Mouse (Mus musculus) central nervous system, embryonic 11.5 days (tissue): ENCODE results near the gene Gm13693. TPM values are rescaled to one million over a fixed set of nuclear protein-coding genes. Genes with fewer than 3 reads are reported as not detected.

Experiments
- polyA plus RNA-seq: library from polyadenylated mRNA; depleted of rRNA; stranded (reverse); fragments of >200 nt; gene quantifications from 2 replicates; pipeline ENCODE4 v1.2.3, GENCODE M21; 2012; rRNA removed

Gene Gm13693
- not detected in 2 replicates for polyA plus RNA-seq

DNA sequence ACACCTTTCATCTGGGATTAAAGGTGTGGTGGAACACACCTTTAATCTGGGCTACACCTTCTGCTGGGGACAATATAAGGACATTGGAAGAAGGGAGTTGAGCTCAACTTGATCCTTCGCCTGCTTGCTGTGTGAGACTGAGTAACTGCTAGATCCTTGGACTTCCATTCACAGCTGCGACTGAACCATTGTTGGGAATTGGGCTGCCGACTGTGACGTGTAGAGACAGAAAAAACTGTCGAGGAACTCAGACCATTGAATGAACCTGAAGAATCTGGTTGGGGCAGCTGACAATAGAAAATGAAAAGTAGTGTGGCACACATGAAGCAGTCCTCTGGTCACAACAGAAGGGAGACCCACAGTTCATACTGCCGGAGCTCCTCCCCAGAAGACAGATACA lies at the start of gene Gm13693:
Gm13693 (plus strand) TSS at position 301 of the 400 bp plus-strand sequence.

DNA sequence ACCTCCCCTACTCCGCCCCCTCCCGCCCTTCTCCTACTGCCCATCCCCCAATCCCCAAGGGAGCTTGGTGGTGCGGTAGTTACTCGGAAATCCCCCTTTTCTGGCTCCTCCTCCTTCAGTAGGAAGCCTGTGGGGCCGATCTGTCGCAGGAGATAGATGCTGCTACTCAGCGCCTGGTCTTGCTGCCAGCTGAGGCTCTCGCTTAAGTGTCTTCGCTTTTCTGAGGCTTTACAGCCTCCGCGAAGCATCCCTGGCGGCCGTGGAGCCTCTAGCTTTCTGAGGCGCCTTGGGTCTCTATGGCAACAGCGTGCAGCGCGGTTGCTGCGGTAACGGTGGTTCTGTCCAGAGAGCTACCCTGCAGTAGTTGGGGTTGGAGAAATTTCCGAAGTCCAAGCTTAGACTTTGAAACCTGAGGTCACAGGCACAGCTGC lies 20.4 kb upstream of the Gm13693 start, which contains the start of gene Zswim2:
Zswim2 (minus strand) TSS at position 298 of the 431 bp plus-strand sequence.

GRCm38 (mm10) chr2:83955393-83955792 lies 5.9 kb upstream of the Gm13693 start, which contains the start of gene Gm13698:
TSS of gene Gm13698 (plus strand) at chr2:83955693.

GRCm38 (mm10) chr2:83967013-83967412 lies 5.7 kb downstream of the Gm13693 start, which contains the start of gene Gm13695:
TSS of gene Gm13695 (plus strand) at chr2:83967313.

GRCm38 (mm10) chr2:83972823-83973222 lies 11.5 kb downstream of the Gm13693 start, which contains the start of gene Gm13696:
TSS of gene Gm13696 (plus strand) at chr2:83973123.

GRCm38 (mm10) chr2:83978633-83979032 lies 17.3 kb downstream of the Gm13693 start, which contains the start of gene Gm13694:
TSS of gene Gm13694 (plus strand) at chr2:83978933.

GRCm38 (mm10) chr2:83984443-83984842 lies 23.1 kb downstream of the Gm13693 start, which contains the start of gene Gm13697:
TSS of gene Gm13697 (plus strand) at chr2:83984743.

GRCm38 (mm10) chr2:83990253-83990652 lies 28.9 kb downstream of the Gm13693 start, which contains the start of gene Gm13691:
TSS of gene Gm13691 (plus strand) at chr2:83990553.

Other genes starting within 250 kb of the Gm13693 start
- 13.6 and 36.4 TPM in 2 replicates for gene Itgav, start 237.1 kb upstream of the Gm13693 start, polyA plus RNA-seq
- gene Fam171b, start 148.9 kb upstream of the Gm13693 start, polyA plus RNA-seq: 18.4 and 24.2 TPM in 2 replicates
- not detected in 2 replicates for gene Zswim2, start 20.3 kb upstream of the Gm13693 start, polyA plus RNA-seq
- not detected in 2 replicates for gene Gm13698, start 5.8 kb upstream of the Gm13693 start, polyA plus RNA-seq
- gene Gm13695, start 5.8 kb downstream of the Gm13693 start, polyA plus RNA-seq: not detected in 2 replicates
- gene Gm13696, start 11.6 kb downstream of the Gm13693 start, polyA plus RNA-seq: not detected in 2 replicates
- not detected in 2 replicates for gene Gm13694, start 17.4 kb downstream of the Gm13693 start, polyA plus RNA-seq
- not detected in 2 replicates for gene Gm13697, start 23.2 kb downstream of the Gm13693 start, polyA plus RNA-seq
- not detected in 2 replicates for gene Gm13691, start 29.1 kb downstream of the Gm13693 start, polyA plus RNA-seq